Mouse (Mus musculus) right cerebral cortex, postnatal 4 days (tissue): ENCODE data around the gene Cops7a.

Experiments
- DNase-seq: peaks from one replicate; pipeline ENCODE4 v3.0.0-alpha.2; 2022

The Cops7a gene

GRCm38 (mm10) chr6:124965088-124965719, at the start of gene Cops7a:
TSS of gene Cops7a (minus strand) at chr6:124965538.
- peak; percentile 94 for DNase-seq

- DNase-seq: peak; percentile 80
Observed at GRCm38 (mm10) chr6:125009181-125010073, 44.1 kb upstream of the Cops7a start.

GRCm38 (mm10) chr6:125009129-125009180, 43.6 kb upstream of the Cops7a start, which contains the start of gene Zfp384:
TSS of gene Zfp384 (plus strand) at chr6:125009145.
- no peak for DNase-seq

GRCm38 (mm10) chr6:125008586-125009128, 43.3 kb upstream of the Cops7a start:
- peak; percentile 90 for DNase-seq

- no peak for DNase-seq
Observed at GRCm38 (mm10) chr6:125008060-125008459, 42.7 kb upstream of the Cops7a start.

- no peak for DNase-seq
Observed at GRCm38 (mm10) chr6:125005086-125005485, 39.7 kb upstream of the Cops7a start.

- no peak for DNase-seq
Observed at GRCm38 (mm10) chr6:125003706-125004105, 38.4 kb upstream of the Cops7a start.

GRCm38 (mm10) chr6:124999546-124999945, 34.2 kb upstream of the Cops7a start:
- no peak for DNase-seq

- no peak for DNase-seq
Observed at GRCm38 (mm10) chr6:124999091-124999490, 33.8 kb upstream of the Cops7a start.

GRCm38 (mm10) chr6:124998066-124998465, 32.7 kb upstream of the Cops7a start:
- DNase-seq: no peak

GRCm38 (mm10) chr6:124996551-124997501, 31.5 kb upstream of the Cops7a start, which contains the start of gene Pianp:
TSS of gene Pianp (plus strand) at chr6:124996694.
- peak; percentile 85 for DNase-seq

GRCm38 (mm10) chr6:124995831-124996403, 30.6 kb upstream of the Cops7a start:
- DNase-seq: no peak

- DNase-seq: no peak
Observed at GRCm38 (mm10) chr6:124995246-124995645, 29.9 kb upstream of the Cops7a start.

GRCm38 (mm10) chr6:124993876-124994275, 28.5 kb upstream of the Cops7a start:
- no peak for DNase-seq

GRCm38 (mm10) chr6:124993365-124993764, 28.0 kb upstream of the Cops7a start:
- no peak for DNase-seq

- DNase-seq: no peak
Observed at GRCm38 (mm10) chr6:124992241-124992640, 26.9 kb upstream of the Cops7a start.

GRCm38 (mm10) chr6:124967766-124968165, 2.4 kb upstream of the Cops7a start:
- DNase-seq: peak; percentile 58

- DNase-seq: no peak
Observed at GRCm38 (mm10) chr6:124966466-124967118, 1.3 kb upstream of the Cops7a start.

GRCm38 (mm10) chr6:124965747-124966146, 409 bp upstream of the Cops7a start:
- peak; percentile 14 for DNase-seq

- no peak for DNase-seq
Observed at GRCm38 (mm10) chr6:124964638-124965037, 700 bp downstream of the Cops7a start.

- DNase-seq: no peak
Observed at GRCm38 (mm10) chr6:124961021-124961420, 4.3 kb downstream of the Cops7a start.

- DNase-seq: no peak
Observed at GRCm38 (mm10) chr6:124959960-124960359, 5.4 kb downstream of the Cops7a start.
